Mouse (Mus musculus) liver, embryonic 14.5 days (tissue): Measurements from ENCODE around the gene Cep19. TPM values are rescaled to one million over a fixed set of nuclear protein-coding genes. Genes with fewer than 3 reads are reported as not detected.
"Not testable (repeated sequence)": the region's sequence is repeated elsewhere in the genome, so short reads cannot be mapped to it uniquely, and the experiment has no call there.

ENCODE experiments used
- ATAC-seq: fragments of 200-750 bp; cut with Nextera tagmentation; 2 replicates; pipeline ENCODE4 v1.8.0; 2017; ENCODE audit warnings: moderate number of reproducible peaks, mild to moderate bottlenecking, moderate library complexity; ENCODE audit not compliant: insufficient read depth
- DNase-seq, 3 experiments: peaks; one replicate each; pipeline ENCODE4 v3.0.0-alpha.2; 2012 to 2013; ENCODE audit warnings: low read depth in 3 of 3, low spot score in 3 of 3
- H3K27ac ChIP-seq: fragments of 300-500 bp; sonication (generic); 2 replicates; pipeline ENCODE4 v1.5.1; 2014; ENCODE audit warnings: moderate library complexity, mild to moderate bottlenecking, control low read depth, inconsistent platforms
- H3K27me3 ChIP-seq: fragments of 300-500 bp; sonication (generic); 2 replicates; pipeline ENCODE4 v1.6.1; 2014; ENCODE audit warnings: mild to moderate bottlenecking, low read length, moderate library complexity; ENCODE audit not compliant: control insufficient read depth, insufficient read depth
- H3K36me3 ChIP-seq: fragments of 300-500 bp; sonication (generic); replicated peaks from 2 replicates; pipeline ENCODE4 v1.6.1; 2014; ENCODE audit warnings: low read depth; ENCODE audit not compliant: control insufficient read depth, insufficient read depth
- H3K4me1 ChIP-seq, 2 experiments: fragments of 200-500 bp in 1 of 2; fragments of 300-500 bp in 1 of 2; sonication (generic) in 1 of 2; replicated peaks; 2 replicates each; pipeline ENCODE4 v1.6.1; 2012 to 2014; ENCODE audit warnings: antibody characterized with exemption in 1 of 2, inconsistent platforms in 1 of 2, low read length in 1 of 2; ENCODE audit not compliant: control insufficient read depth in 2 of 2, insufficient read depth in 2 of 2
- H3K4me2 ChIP-seq: fragments of 300-500 bp; sonication (generic); 2 replicates; pipeline ENCODE4 v1.6.1; 2014; ENCODE audit warnings: low read depth, mild to moderate bottlenecking, control low read depth, moderate library complexity
- H3K4me3 ChIP-seq, 2 experiments: fragments of 200-500 bp in 1 of 2; fragments of 300-500 bp in 1 of 2; sonication (generic) in 1 of 2; 2 replicates each; pipeline ENCODE4 v1.5.1; 2012 to 2014; ENCODE audit warnings: low read depth in 2 of 2, low read length in 2 of 2, mild to moderate bottlenecking in 2 of 2, control low read depth in 1 of 2, inconsistent platforms in 1 of 2, moderate library complexity in 1 of 2; ENCODE audit not compliant: insufficient read depth in 1 of 2
- H3K9ac ChIP-seq: fragments of 300-500 bp; sonication (generic); replicated peaks from 2 replicates; pipeline ENCODE4 v1.6.1; 2014; ENCODE audit warnings: mild to moderate bottlenecking, control low read depth, moderate library complexity
- H3K9me3 ChIP-seq: fragments of 300-500 bp; sonication (generic); 2 replicates; pipeline ENCODE4 v1.6.1; 2016; ENCODE audit warnings: low read length, mixed read lengths; ENCODE audit not compliant: control insufficient read depth
- CTCF ChIP-seq: IDR thresholded peaks from 2 replicates; pipeline ENCODE4 v1.5.1; 2016; ENCODE audit warnings: antibody characterized with exemption, low read depth, control low read depth
- EP300 ChIP-seq: IDR thresholded peaks from 2 replicates; pipeline ENCODE4 v1.6.1; 2016; ENCODE audit warnings: antibody characterized with exemption, low read depth
- WGBS: fragments of 180-500 bp; shearing (Covaris S2); extraction: QIAGEN DNeasy Blood & Tissue Kit; methylation state at CpG from one replicate; pipeline ENCODE4 v1.1.7; 2014; ENCODE audit not compliant: insufficient replicate concordance; 5-methylcytosine and 5-hydroxymethylcytosine counted together
- polyA plus RNA-seq, 2 experiments: library from polyadenylated mRNA; depleted of rRNA in 1 of 2; stranded (reverse) in 1 of 2; unstranded in 1 of 2; fragments of >200 nt; fragmentation: Nextera tagmentation in 1 of 2; extraction: Ambion mirVana in 1 of 2; gene quantifications; 2 replicates each; pipeline versions ENCODE4 v1.2.1 to v1.2.3; 2012 to 2014

The Cep19 gene
- polyA plus RNA-seq, 2 experiments, result 2.1 to 4.3 TPM

- H3K9me3 ChIP-seq, result no peaks in the 10 kb centered on the region
- TF ChIP-seq CTCF, result no peak
- TF ChIP-seq EP300, result no peak
- no peak overlapping the region for H3K4me2 ChIP-seq
- no peak overlapping the region for H3K9ac ChIP-seq
- H3K27ac ChIP-seq, result no peak overlapping the region
- H3K27me3 ChIP-seq, result no peaks in the 10 kb centered on the region
- no peak for DNase-seq
- no peak for ATAC-seq
- WGBS, result 94% methylated on average over 1 of the region's 1 CpGs
- peaks cover 5 to 24% of the 10 kb centered on the region in 2 experiments for H3K4me1 ChIP-seq
- H3K4me3 ChIP-seq, result no peak overlapping the region
- H3K36me3 ChIP-seq, result no peaks in the 10 kb centered on the region
Measured at GRCm38 (mm10) chr16:32066899-32067298, 32.7 kb upstream of the Cep19 start.

- no peak for TF ChIP-seq EP300
- no peak for TF ChIP-seq CTCF
- Histone ChIP-seq H3K4me2 (no peak overlapping the region), H3K9ac (no peak overlapping the region), H3K27ac (no peak overlapping the region), H3K36me3 (no peaks in the 10 kb centered on the region), H3K4me3 (no peak overlapping the region), H3K27me3 (no peaks in the 10 kb centered on the region), H3K4me1 (peaks cover 0 to 14% of the 10 kb centered on the region in 2 experiments; a peak in 2 of 4 replicates), H3K9me3 (no peaks in the 10 kb centered on the region)
- DNase-seq (no peak), ATAC-seq (no peak)
- whole genome bisulfite sequencing, result 68% methylated on average over 12 of the region's 12 CpGs
Measured at GRCm38 (mm10) chr16:32068389-32069300, 31.0 kb upstream of the Cep19 start.

GRCm38 (mm10) chr16:32070070-32070469 is 29.5 kb upstream of the Cep19 start:
- H3K9me3 ChIP-seq, H3K4me2 ChIP-seq, H3K36me3 ChIP-seq, H3K9ac ChIP-seq, H3K27ac ChIP-seq, ATAC-seq, H3K4me3 ChIP-seq, DNase-seq, H3K27me3 ChIP-seq: not testable (repeated sequence)
- H3K4me1 ChIP-seq, result peaks cover 0 to 12% of the 10 kb centered on the region in 2 experiments; a peak in 2 of 4 replicates
- WGBS, result 34% methylated on average over 4 of the region's 4 CpGs

GRCm38 (mm10) chr16:32075762-32076161 is 23.8 kb upstream of the Cep19 start:
- DNase-seq, result no peak
- no peaks in the 10 kb centered on the region for H3K9me3 ChIP-seq
- no peak overlapping the region for H3K4me3 ChIP-seq
- H3K4me1 ChIP-seq, result peaks cover 11% of the 10 kb centered on the region in 2 experiments
- H3K9ac ChIP-seq, result no peak overlapping the region
- 25% methylated on average over 1 of the region's 1 CpGs for WGBS
- H3K27me3 ChIP-seq, result no peaks in the 10 kb centered on the region
- H3K27ac ChIP-seq, result no peak overlapping the region
- ATAC-seq, result no peak
- TF ChIP-seq CTCF, result no peak
- no peak for TF ChIP-seq EP300
- no peaks in the 10 kb centered on the region for H3K36me3 ChIP-seq
- no peak overlapping the region for H3K4me2 ChIP-seq

- no peak overlapping the region for H3K4me3 ChIP-seq
Measured at GRCm38 (mm10) chr16:32076406-32076805, 23.2 kb upstream of the Cep19 start.

More at GRCm38 (mm10) chr16:32076406-32076805, 23.2 kb upstream of the Cep19 start:
- H3K4me2 ChIP-seq, result peak overlapping the region; percentile 11; the same call in 1 of the 2 replicates
- 71% methylated on average over 3 of the region's 3 CpGs for WGBS
- no peaks in the 10 kb centered on the region for H3K9me3 ChIP-seq
- ATAC-seq, result no peak
- TF ChIP-seq EP300, result no peak
- no peak for TF ChIP-seq CTCF
- no peak for DNase-seq
- no peaks in the 10 kb centered on the region for H3K36me3 ChIP-seq
- no peak overlapping the region for H3K9ac ChIP-seq
- no peak overlapping the region for H3K27ac ChIP-seq
- H3K4me1 ChIP-seq, result peaks cover 11% of the 10 kb centered on the region in 2 experiments
- H3K27me3 ChIP-seq, result no peaks in the 10 kb centered on the region
